Mouse (Mus musculus): ENCODE results near the gene Syn3. TPM values are rescaled to one million over a fixed set of nuclear protein-coding genes. Genes with fewer than 3 reads are reported as not detected.

Gene Syn3
- polyA plus RNA-seq, 1 experiment from 2014 or later: 8.5 TPM

DNA sequence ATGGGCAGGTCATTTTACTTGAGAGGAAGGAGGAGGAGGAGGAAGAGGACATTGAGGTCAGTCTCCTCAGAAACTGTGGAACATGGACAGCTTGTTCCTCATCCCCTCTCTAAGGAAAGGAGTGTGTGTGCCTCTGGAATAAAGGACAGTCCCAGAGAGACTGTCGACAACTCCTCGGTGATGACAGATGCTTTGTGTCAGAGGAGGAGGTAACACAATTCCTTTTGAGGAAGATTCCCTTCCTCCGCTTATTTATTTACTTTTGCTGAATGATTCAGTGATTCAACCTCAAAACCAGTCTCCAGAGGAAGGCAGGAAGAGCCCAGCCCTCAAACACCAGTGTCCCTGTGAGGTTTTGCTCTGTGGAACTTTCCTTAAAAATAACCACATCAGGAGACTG lies 228.4 kb downstream of the Syn3 start:
- DNase-seq (ENCODE audit: low spot score) (no peak), ATAC-seq (no peak)
- Histone ChIP-seq H3K27ac (ENCODE audit: low read depth, low read length) (no peak overlapping the region), H3K9ac (ENCODE audit: low read length) (no peak overlapping the region), H3K27me3 (replicated peaks; ENCODE audit: control insufficient read depth, insufficient read depth, low read length) (no peaks in the 10 kb centered on the region), H3K36me3 (ENCODE audit: control insufficient read depth, insufficient read depth, low read length) (no peaks in the 10 kb centered on the region), H3K9me3 (replicated peaks; ENCODE audit: control insufficient read depth, low read length) (no peaks in the 10 kb centered on the region), H3K4me3 (ENCODE audit: low read depth, low read length) (no peak overlapping the region), H3K4me1 (ENCODE audit: control insufficient read depth, insufficient read depth, low read length) (no peaks in the 10 kb centered on the region), H3K4me2 (ENCODE audit: low read length) (no peak overlapping the region)
- WGBS: 93% methylated on average over 3 of the region's 3 CpGs

DNA sequence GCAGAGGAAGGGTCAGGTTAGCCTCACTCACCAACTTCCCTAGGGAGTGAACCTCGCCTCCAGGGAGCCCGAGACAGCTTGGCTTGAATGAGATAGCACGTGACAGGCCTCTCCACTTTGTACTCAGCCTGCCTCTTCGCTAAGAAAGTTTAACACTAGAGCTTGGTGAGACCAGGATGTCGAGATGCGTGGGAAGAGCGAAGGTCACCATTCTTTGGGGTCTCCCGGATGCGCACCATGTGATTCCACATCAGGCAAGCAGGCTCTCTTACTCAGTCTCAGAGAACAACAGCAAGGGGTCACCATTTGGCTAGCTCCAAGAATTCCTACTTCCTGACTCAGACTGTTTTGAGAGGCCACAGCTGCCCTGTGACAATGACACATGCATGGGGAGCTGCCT lies 234.1 kb downstream of the Syn3 start:
- Histone ChIP-seq H3K4me3 (ENCODE audit: low read depth, low read length) (no peak overlapping the region), H3K4me1 (ENCODE audit: control insufficient read depth, insufficient read depth, low read length) (no peaks in the 10 kb centered on the region), H3K9ac (ENCODE audit: low read length) (no peak overlapping the region), H3K36me3 (ENCODE audit: control insufficient read depth, insufficient read depth, low read length) (no peaks in the 10 kb centered on the region), H3K27ac (ENCODE audit: low read depth, low read length) (no peak overlapping the region), H3K27me3 (replicated peaks; ENCODE audit: control insufficient read depth, insufficient read depth, low read length) (no peaks in the 10 kb centered on the region), H3K9me3 (replicated peaks; ENCODE audit: control insufficient read depth, low read length) (no peaks in the 10 kb centered on the region), H3K4me2 (ENCODE audit: low read length) (no peak overlapping the region)
- 92% methylated on average over 9 of the region's 9 CpGs for WGBS
- DNase-seq (ENCODE audit: low spot score) (no peak), ATAC-seq (no peak)

DNA sequence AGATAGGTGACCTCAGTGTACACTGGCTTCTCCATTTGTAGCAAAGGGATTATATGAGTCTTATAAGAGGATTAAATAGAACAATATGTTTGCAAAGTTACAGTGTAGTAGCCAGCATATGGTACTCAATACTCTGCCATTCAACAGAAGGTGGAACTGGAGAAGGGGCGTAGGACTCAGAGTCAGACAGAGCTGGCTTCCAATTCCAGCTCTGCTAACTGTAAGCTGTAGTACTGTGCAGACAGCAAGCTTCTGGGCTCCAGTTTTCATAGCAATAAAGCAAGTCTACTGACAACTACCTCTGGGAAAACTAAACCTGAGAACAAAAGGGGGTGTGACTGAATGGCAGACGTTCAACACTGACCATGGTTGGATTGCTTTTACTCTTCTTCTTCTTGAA lies 237.0 kb downstream of the Syn3 start:
- H3K27ac ChIP-seq (ENCODE audit: low read depth, low read length): no peak overlapping the region
- no peak overlapping the region for H3K9ac ChIP-seq (ENCODE audit: low read length)
- 86% methylated on average over 2 of the region's 2 CpGs for WGBS
- ATAC-seq (no peak), DNase-seq (ENCODE audit: low spot score) (no peak)
- H3K36me3 ChIP-seq (ENCODE audit: control insufficient read depth, insufficient read depth, low read length): no peaks in the 10 kb centered on the region
- no peak overlapping the region for H3K4me2 ChIP-seq (ENCODE audit: low read length)
- H3K4me3 ChIP-seq (ENCODE audit: low read depth, low read length): no peak overlapping the region
- H3K9me3 ChIP-seq (replicated peaks; ENCODE audit: control insufficient read depth, low read length): no peaks in the 10 kb centered on the region
- no peaks in the 10 kb centered on the region for H3K4me1 ChIP-seq (ENCODE audit: control insufficient read depth, insufficient read depth, low read length)
- H3K27me3 ChIP-seq (replicated peaks; ENCODE audit: control insufficient read depth, insufficient read depth, low read length): no peaks in the 10 kb centered on the region

DNA sequence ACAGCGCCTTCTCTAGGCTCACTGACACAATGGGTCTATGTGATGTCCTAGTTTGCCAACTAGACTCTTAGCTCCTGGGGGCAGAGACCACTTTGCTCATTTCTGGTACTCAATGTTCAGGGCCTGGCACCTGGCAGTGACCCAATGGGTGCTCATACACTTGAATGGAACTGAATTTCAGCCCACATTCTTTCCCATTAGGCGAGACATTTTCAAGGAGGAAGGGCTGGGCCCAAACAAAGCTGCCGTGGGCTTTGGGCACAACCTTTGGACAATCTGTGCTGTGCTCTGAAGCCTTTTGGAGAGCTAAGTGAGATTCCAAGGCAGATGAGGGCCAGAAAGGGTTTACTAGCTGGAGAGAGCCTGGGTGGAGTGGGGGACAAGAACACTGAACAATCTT lies 239.7 kb downstream of the Syn3 start:
- H3K36me3 ChIP-seq (ENCODE audit: control insufficient read depth, insufficient read depth, low read length): no peaks in the 10 kb centered on the region
- no peak overlapping the region for H3K9ac ChIP-seq (ENCODE audit: low read length)
- no peak overlapping the region for H3K4me2 ChIP-seq (ENCODE audit: low read length)
- WGBS: 74% methylated on average over 3 of the region's 3 CpGs
- no peaks in the 10 kb centered on the region for H3K9me3 ChIP-seq (replicated peaks; ENCODE audit: control insufficient read depth, low read length)
- ATAC-seq (no peak), DNase-seq (ENCODE audit: low spot score) (no peak)
- no peaks in the 10 kb centered on the region for H3K4me1 ChIP-seq (ENCODE audit: control insufficient read depth, insufficient read depth, low read length)
- H3K27ac ChIP-seq (ENCODE audit: low read depth, low read length): no peak overlapping the region
- H3K27me3 ChIP-seq (replicated peaks; ENCODE audit: control insufficient read depth, insufficient read depth, low read length): no peaks in the 10 kb centered on the region
- no peak overlapping the region for H3K4me3 ChIP-seq (ENCODE audit: low read depth, low read length)

DNA sequence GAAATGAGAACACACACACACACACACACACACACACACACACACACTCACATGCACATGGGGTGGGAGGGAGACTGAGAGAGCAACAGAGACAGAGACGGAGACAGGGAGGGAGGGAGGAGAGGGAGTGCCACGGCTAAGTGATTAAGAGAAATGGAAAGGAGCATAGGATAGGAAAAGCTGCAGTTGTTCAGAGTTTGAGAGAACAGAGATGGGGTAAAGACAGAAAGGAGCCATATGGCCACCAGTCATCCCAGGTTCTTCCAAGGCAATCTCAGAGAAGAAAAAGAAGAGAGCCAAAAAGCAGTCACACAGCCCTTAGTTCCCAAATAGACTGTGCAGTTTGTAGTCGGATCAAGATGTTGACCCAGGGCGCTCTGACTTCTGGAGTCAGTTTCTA lies 240.7 kb downstream of the Syn3 start:
- ATAC-seq: no peak
- 93% methylated on average over 4 of the region's 4 CpGs for WGBS
- DNase-seq (ENCODE audit: low spot score): no peak
- Histone ChIP-seq H3K9ac (ENCODE audit: low read length) (no peak overlapping the region), H3K27me3 (replicated peaks; ENCODE audit: control insufficient read depth, insufficient read depth, low read length) (no peaks in the 10 kb centered on the region), H3K4me2 (ENCODE audit: low read length) (no peak overlapping the region), H3K4me3 (ENCODE audit: low read depth, low read length) (no peak overlapping the region), H3K9me3 (replicated peaks; ENCODE audit: control insufficient read depth, low read length) (no peaks in the 10 kb centered on the region), H3K36me3 (ENCODE audit: control insufficient read depth, insufficient read depth, low read length) (no peaks in the 10 kb centered on the region), H3K27ac (ENCODE audit: low read depth, low read length) (no peak overlapping the region), H3K4me1 (ENCODE audit: control insufficient read depth, insufficient read depth, low read length) (no peaks in the 10 kb centered on the region)

DNA sequence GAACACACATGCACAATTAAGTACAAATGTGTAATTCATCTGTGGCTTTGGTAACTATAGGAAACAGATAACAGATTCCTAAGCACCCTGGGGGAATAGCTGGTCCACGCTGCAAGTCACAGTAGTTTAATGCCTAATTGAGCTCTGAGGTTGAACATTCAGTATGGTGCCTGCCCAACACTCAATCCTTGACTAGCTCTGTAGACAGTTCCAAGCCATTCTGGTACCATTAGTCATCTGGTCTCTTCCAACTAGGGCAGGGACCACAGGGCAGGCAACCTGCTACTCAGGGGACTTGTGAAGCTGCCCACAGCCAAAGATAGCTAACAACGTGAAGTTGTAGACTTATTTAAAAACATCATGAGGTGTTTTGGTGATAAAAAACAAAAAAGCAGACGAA lies 241.7 kb downstream of the Syn3 start:
- no peak overlapping the region for H3K9ac ChIP-seq (ENCODE audit: low read length)
- no peak overlapping the region for H3K4me2 ChIP-seq (ENCODE audit: low read length)
- H3K27ac ChIP-seq (ENCODE audit: low read depth, low read length): no peak overlapping the region
- no peaks in the 10 kb centered on the region for H3K4me1 ChIP-seq (ENCODE audit: control insufficient read depth, insufficient read depth, low read length)
- ATAC-seq (no peak), DNase-seq (ENCODE audit: low spot score) (no peak)
- H3K4me3 ChIP-seq (ENCODE audit: low read depth, low read length): no peak overlapping the region
- H3K9me3 ChIP-seq (replicated peaks; ENCODE audit: control insufficient read depth, low read length): no peaks in the 10 kb centered on the region
- H3K27me3 ChIP-seq (replicated peaks; ENCODE audit: control insufficient read depth, insufficient read depth, low read length): no peaks in the 10 kb centered on the region
- no peaks in the 10 kb centered on the region for H3K36me3 ChIP-seq (ENCODE audit: control insufficient read depth, insufficient read depth, low read length)
- WGBS: 85% methylated on average over 3 of the region's 3 CpGs

DNA sequence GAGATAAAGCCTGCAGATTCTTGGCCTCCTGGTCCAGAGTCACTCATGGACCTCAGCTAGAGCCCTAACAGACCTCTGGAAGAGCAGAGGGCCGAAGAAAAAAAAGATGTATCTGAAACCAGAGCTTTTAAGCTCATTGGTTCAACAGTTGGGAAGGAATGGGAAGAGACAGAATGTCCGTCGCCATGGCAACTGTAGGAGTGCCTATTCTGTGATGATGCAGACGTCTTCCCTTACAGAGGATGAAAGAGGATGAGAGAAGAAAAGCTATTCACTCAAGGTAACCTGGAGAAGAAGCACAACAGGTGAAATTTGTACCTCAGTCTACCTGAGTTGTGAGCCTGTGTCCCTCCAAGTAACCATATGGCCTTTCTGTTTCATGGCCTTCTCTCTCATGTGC lies 242.5 kb downstream of the Syn3 start:
- H3K4me1 ChIP-seq (ENCODE audit: control insufficient read depth, insufficient read depth, low read length): no peaks in the 10 kb centered on the region
- H3K36me3 ChIP-seq (ENCODE audit: control insufficient read depth, insufficient read depth, low read length): no peaks in the 10 kb centered on the region
- H3K4me2 ChIP-seq (ENCODE audit: low read length): no peak overlapping the region
- DNase-seq (ENCODE audit: low spot score): peak; percentile 82
- no peaks in the 10 kb centered on the region for H3K9me3 ChIP-seq (replicated peaks; ENCODE audit: control insufficient read depth, low read length)
- 54% methylated on average over 4 of the region's 4 CpGs for WGBS
- no peak for ATAC-seq
- no peak overlapping the region for H3K27ac ChIP-seq (ENCODE audit: low read depth, low read length)
- H3K4me3 ChIP-seq (ENCODE audit: low read depth, low read length): no peak overlapping the region
- H3K27me3 ChIP-seq (replicated peaks; ENCODE audit: control insufficient read depth, insufficient read depth, low read length): no peaks in the 10 kb centered on the region
- no peak overlapping the region for H3K9ac ChIP-seq (ENCODE audit: low read length)

DNA sequence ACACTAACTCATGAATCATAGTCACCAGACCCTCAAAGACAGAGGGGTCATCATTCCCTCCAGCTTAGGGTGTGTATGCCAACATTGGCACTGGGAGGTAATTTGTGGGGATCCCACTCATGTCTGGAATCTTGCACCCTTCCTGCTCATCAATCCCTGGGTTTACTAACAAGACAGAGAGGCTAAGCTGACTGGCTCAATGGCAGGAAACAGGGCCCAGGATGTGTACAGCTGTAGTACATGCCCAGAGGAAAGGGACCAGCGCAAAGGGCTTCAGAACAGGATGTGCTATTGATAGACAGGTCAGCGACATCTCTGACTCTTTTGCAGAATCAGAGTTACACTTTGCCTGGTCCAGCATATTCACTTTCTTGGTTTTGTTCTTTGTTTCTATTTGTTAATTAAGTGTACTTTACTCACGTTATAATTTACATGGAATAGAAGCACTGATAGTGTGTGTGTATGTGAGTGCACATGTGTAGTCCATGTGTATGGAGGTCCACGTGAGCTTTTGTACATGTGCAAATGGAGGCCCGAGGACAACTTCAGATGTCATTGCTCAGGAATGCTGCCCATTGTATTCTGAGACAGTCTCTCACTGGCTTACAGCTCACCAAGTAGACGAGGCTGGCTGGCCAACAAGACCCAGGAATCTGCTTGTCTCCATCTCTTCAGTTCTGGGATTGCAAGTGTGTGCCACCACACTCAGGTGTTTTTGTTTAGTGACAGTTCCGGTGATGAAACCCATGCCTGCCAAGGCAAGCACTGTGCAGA lies 248.4 kb downstream of the Syn3 start:
- H3K4me1 ChIP-seq (ENCODE audit: control insufficient read depth, insufficient read depth, low read length): no peaks in the 10 kb centered on the region
- no peak overlapping the region for H3K4me2 ChIP-seq (ENCODE audit: low read length)
- DNase-seq (ENCODE audit: low spot score): peak; percentile 3
- H3K9ac ChIP-seq (ENCODE audit: low read length): no peak overlapping the region
- WGBS: 58% methylated on average over 7 of the region's 7 CpGs
- no peak overlapping the region for H3K4me3 ChIP-seq (ENCODE audit: low read depth, low read length)
- no peak for ATAC-seq
- no peaks in the 10 kb centered on the region for H3K36me3 ChIP-seq (ENCODE audit: control insufficient read depth, insufficient read depth, low read length)
- H3K9me3 ChIP-seq (replicated peaks; ENCODE audit: control insufficient read depth, low read length): no peaks in the 10 kb centered on the region
- no peaks in the 10 kb centered on the region for H3K27me3 ChIP-seq (replicated peaks; ENCODE audit: control insufficient read depth, insufficient read depth, low read length)
- no peak overlapping the region for H3K27ac ChIP-seq (ENCODE audit: low read depth, low read length)

DNA sequence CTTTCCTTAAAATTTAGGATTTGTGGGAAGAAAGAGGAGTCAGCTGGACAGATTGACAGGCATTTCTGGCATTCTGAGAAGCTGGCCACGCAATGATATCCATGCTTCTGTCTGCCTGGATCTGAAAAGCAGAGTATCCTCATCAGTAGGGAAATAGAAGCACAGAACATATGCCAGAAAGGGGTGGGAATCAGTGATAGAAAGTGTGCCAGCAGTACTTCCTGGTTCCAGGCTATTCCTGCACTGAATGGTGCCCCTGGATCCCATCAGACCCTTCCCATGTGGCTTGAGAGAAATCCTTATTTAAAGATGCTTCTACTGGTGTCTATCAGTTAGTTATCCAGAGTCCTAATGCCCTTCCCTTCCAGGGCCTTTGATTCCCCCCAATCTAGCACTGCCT lies 249.4 kb downstream of the Syn3 start:
- DNase-seq (ENCODE audit: low spot score) (no peak), ATAC-seq (no peak)
- no peaks in the 10 kb centered on the region for H3K36me3 ChIP-seq (ENCODE audit: control insufficient read depth, insufficient read depth, low read length)
- no peaks in the 10 kb centered on the region for H3K9me3 ChIP-seq (replicated peaks; ENCODE audit: control insufficient read depth, low read length)
- no peak overlapping the region for H3K9ac ChIP-seq (ENCODE audit: low read length)
- no peak overlapping the region for H3K4me3 ChIP-seq (ENCODE audit: low read depth, low read length)
- H3K4me1 ChIP-seq (ENCODE audit: control insufficient read depth, insufficient read depth, low read length): no peaks in the 10 kb centered on the region
- no peak overlapping the region for H3K27ac ChIP-seq (ENCODE audit: low read depth, low read length)
- no peak overlapping the region for H3K4me2 ChIP-seq (ENCODE audit: low read length)
- H3K27me3 ChIP-seq (replicated peaks; ENCODE audit: control insufficient read depth, insufficient read depth, low read length): no peaks in the 10 kb centered on the region
- WGBS: 78% methylated on average over 1 of the region's 1 CpGs

Measured in forebrain, embryonic 14.5 days (tissue).